Mouse (Mus musculus) cortical plate, adult 2 months (tissue): ENCODE results near the gene Kl. TPM values are rescaled to one million over a fixed set of nuclear protein-coding genes. Genes with fewer than 3 reads are reported as not detected.

Experiments
- H3K27ac ChIP-seq: fragments of 200-500 bp; 2 replicates; pipeline ENCODE4 v1.5.1; 2012; ENCODE audit warnings: low read length, control low read depth, inconsistent platforms; ENCODE audit not compliant: insufficient read depth
- H3K4me1 ChIP-seq: fragments of 200-500 bp; 2 replicates; pipeline ENCODE4 v1.6.1; 2011; ENCODE audit warnings: low read length; ENCODE audit not compliant: control insufficient read depth, insufficient read depth
- H3K4me3 ChIP-seq: fragments of 200-500 bp; 2 replicates; pipeline ENCODE4 v1.5.1; 2011; ENCODE audit warnings: mild to moderate bottlenecking, low read length, control low read depth; ENCODE audit not compliant: insufficient read depth
- CTCF ChIP-seq: fragments of 200-500 bp; IDR thresholded peaks from 2 replicates; pipeline ENCODE4 v1.5.1; 2011; ENCODE audit warnings: mild to moderate bottlenecking, control low read depth, low read length; ENCODE audit not compliant: insufficient read depth; ENCODE audit errors: extremely low read depth
- POLR2A ChIP-seq: fragments of 200-500 bp; IDR thresholded peaks from 2 replicates; pipeline ENCODE4 v1.6.1; 2011; ENCODE audit warnings: mild to moderate bottlenecking, low read length, control low read depth; ENCODE audit not compliant: insufficient read depth; ENCODE audit errors: extremely low read depth
- polyA plus RNA-seq: library from polyadenylated mRNA; depleted of rRNA; stranded (reverse); fragments of >200 nt; gene quantifications from 2 replicates; pipeline ENCODE4 v1.2.3, GENCODE M21; 2012

Kl gene
- polyA plus RNA-seq, 1 experiment: 1.0 TPM

- no peaks in the 10 kb centered on the region; the same call in 1 of the 2 replicates for H3K4me1 ChIP-seq
- TF ChIP-seq POLR2A (no peak), CTCF (no peak)
- H3K4me3 ChIP-seq: no peak overlapping the region
- no peak overlapping the region for H3K27ac ChIP-seq
Measured at GRCm38 (mm10) chr5:150959861-150960260, 7.5 kb downstream of the Kl start.

GRCm38 (mm10) chr5:150961615-150962014 lies 9.2 kb downstream of the Kl start:
- TF ChIP-seq CTCF (no peak), POLR2A (no peak)
- no peak overlapping the region for H3K4me3 ChIP-seq
- H3K27ac ChIP-seq: no peak overlapping the region
- no peaks in the 10 kb centered on the region; the same call in 1 of the 2 replicates for H3K4me1 ChIP-seq

GRCm38 (mm10) chr5:150962756-150963155 lies 10.3 kb downstream of the Kl start:
- Histone ChIP-seq H3K27ac (no peak overlapping the region), H3K4me3 (no peak overlapping the region), H3K4me1 (no peaks in the 10 kb centered on the region; the same call in 1 of the 2 replicates)
- TF ChIP-seq POLR2A (no peak), CTCF (no peak)

- peaks cover 2% of the 10 kb centered on the region; the same call in 1 of the 2 replicates for H3K4me1 ChIP-seq
- no peak overlapping the region for H3K27ac ChIP-seq
- no peak overlapping the region for H3K4me3 ChIP-seq
- no peak for TF ChIP-seq POLR2A
- no peak for TF ChIP-seq CTCF
Measured at GRCm38 (mm10) chr5:150967925-150968324, 15.5 kb downstream of the Kl start.

GRCm38 (mm10) chr5:150970551-150970950 lies 18.1 kb downstream of the Kl start:
- TF ChIP-seq POLR2A: no peak

GRCm38 (mm10) chr5:150971126-150971525 lies 18.7 kb downstream of the Kl start:
- Histone ChIP-seq H3K4me3 (no peak overlapping the region), H3K27ac (no peak overlapping the region), H3K4me1 (peaks cover 2% of the 10 kb centered on the region; the same call in 1 of the 2 replicates)
- TF ChIP-seq CTCF: no peak
- TF ChIP-seq POLR2A: no peak

More at GRCm38 (mm10) chr5:150970551-150970950, 18.1 kb downstream of the Kl start:
- H3K27ac ChIP-seq: no peak overlapping the region
- peaks cover 2% of the 10 kb centered on the region; the same call in 1 of the 2 replicates for H3K4me1 ChIP-seq
- H3K4me3 ChIP-seq: no peak overlapping the region

- Histone ChIP-seq H3K4me3 (no peak overlapping the region), H3K27ac (no peak overlapping the region), H3K4me1 (peaks cover 2% of the 10 kb centered on the region; the same call in 1 of the 2 replicates)
- no peak for TF ChIP-seq CTCF
- no peak for TF ChIP-seq POLR2A
Measured at GRCm38 (mm10) chr5:150974226-150974625, 21.8 kb downstream of the Kl start.

GRCm38 (mm10) chr5:150977383-150977958 lies 25.1 kb downstream of the Kl start:
- Histone ChIP-seq H3K4me3 (no peak overlapping the region), H3K27ac (no peak overlapping the region), H3K4me1 (no peaks in the 10 kb centered on the region)
- TF ChIP-seq POLR2A: no peak
- no peak for TF ChIP-seq CTCF

- no peaks in the 10 kb centered on the region for H3K4me1 ChIP-seq
Measured at GRCm38 (mm10) chr5:150979341-150980136, 27.1 kb downstream of the Kl start.

GRCm38 (mm10) chr5:150982082-150982481 lies 29.7 kb downstream of the Kl start:
- Histone ChIP-seq H3K4me3 (no peak overlapping the region), H3K27ac (no peak overlapping the region), H3K4me1 (no peaks in the 10 kb centered on the region)
- TF ChIP-seq CTCF (no peak), POLR2A (no peak)

More at GRCm38 (mm10) chr5:150979341-150980136, 27.1 kb downstream of the Kl start:
- TF ChIP-seq POLR2A: no peak
- no peak for TF ChIP-seq CTCF
- Histone ChIP-seq H3K27ac (no peak overlapping the region), H3K4me3 (no peak overlapping the region)
